11 mouse cellular contexts compared by ENCODE assay signal in genomic region chr5:34520458-34521209, GRCm38 (mm10). TPM values are rescaled to one million over a fixed set of nuclear protein-coding genes. Genes with fewer than 3 reads are reported as not detected.
DNase-seq lines count a peak whose midpoint lies in the region; ATAC-seq lines count a peak whose summit lies in the region.
"Had no signal": no experiment of that assay in that cellular context is flagged by ENCODE, and none has a peak within 500 bp of the region (broad histone marks: within the 10 kb centered on the region; RNA-seq: fewer than 3 reads in every experiment).

No protein-coding gene starts in this region.

- no peak overlapping the region for H3K9ac ChIP-seq in heart, embryonic 11.5 days (ENCODE audit: low read depth, low read length)

- no peaks in the 10 kb centered on the region for H3K27me3 ChIP-seq in heart, embryonic 11.5 days (ENCODE audit: control insufficient read depth, insufficient read depth, low read length)

- H3K36me3 ChIP-seq in heart, embryonic 11.5 days (ENCODE audit: control insufficient read depth, insufficient read depth, low read length): no peaks in the 10 kb centered on the region

- 0 out of 2 replicates have a peak overlapping the region, but pooled peaks have one; percentile 58 for H3K27ac ChIP-seq in heart, embryonic 11.5 days (ENCODE audit: low read depth, low read length)

- no peak overlapping the region for H3K4me3 ChIP-seq in heart, embryonic 11.5 days (ENCODE audit: low read depth, low read length)
- H3K4me3 ChIP-seq: erythroblast, embryonic 14.5 days had no signal

- no peaks in the 10 kb centered on the region for H3K9me3 ChIP-seq in heart, embryonic 11.5 days (replicated peaks; ENCODE audit: control insufficient read depth, low read length)

- intact Hi-C loops in heart, postnatal 25 days (cut with DNase I): no loop called here
- intact Hi-C loops in gastrocnemius, postnatal 36 days (cut with DNase I): loop anchor here (5.0 kb wide), 1 partner anchor 117 kb away; the partner anchor contains the start of gene Mfsd10
- intact Hi-C loops in left cerebral cortex, postnatal 25 days (cut with DNase I): no loop called here

- no peak overlapping the region for H3K4me2 ChIP-seq in heart, embryonic 11.5 days

- no peak for ATAC-seq in heart, embryonic 11.5 days (replicated peaks; ENCODE audit: insufficient number of reproducible peaks, low FRiP score, low TSS enrichment)
- ATAC-seq in hematopoietic stem cell, adult 5-6 weeks (replicated peaks in 1 of 2; ENCODE audit: insufficient read depth in 1 of 2, low FRiP score in 2 of 2, low TSS enrichment in 1 of 2, low read depth in 1 of 2, poor library complexity in 2 of 2, severe bottlenecking in 2 of 2): peak; percentile 18 to 49; a peak in 2 of 4 replicates
- peak; percentile 37 for ATAC-seq in monocyte, adult 5-6 weeks (replicated peaks; ENCODE audit: insufficient number of reproducible peaks, low FRiP score, low TSS enrichment, poor library complexity, severe bottlenecking)

- no peak for DNase-seq in heart, postnatal 25 days (ENCODE audit: low spot score)
- peak; percentile 57 for DNase-seq in A20 (ENCODE audit: low read depth, low spot score)
- DNase-seq in gastrocnemius, postnatal 36 days: no peak
- DNase-seq in left cerebral cortex, postnatal 25 days (ENCODE audit: low spot score in 2 of 2): no peak
- no peak for DNase-seq in cerebellum, postnatal 14 days
- DNase-seq: cerebellum, postnatal 10 days; kidney, postnatal 10 days had no signal

- peaks cover 16% of the 10 kb centered on the region for H3K4me1 ChIP-seq in heart, embryonic 11.5 days (ENCODE audit: control insufficient read depth, insufficient read depth, low read length)

- 47% methylated on average over 11 of the region's 11 CpGs for WGBS in heart, embryonic 11.5 days (ENCODE audit: insufficient replicate concordance)

RNA-seq across cellular contexts. Expression of gene Sh3bp2, which starts 5.0 kb away (rescaled TPM):
- polyA plus RNA-seq in heart, embryonic 11.5 days (2014; fragmentation: Nextera tagmentation; extraction: Ambion mirVana): 4.2 and 5.2 TPM in 2 replicates
- total RNA-seq in heart, postnatal 25 days (2021): 1 to 10 TPM; 1.7 to 3.3 TPM
- total RNA-seq in hematopoietic stem cell, adult 5-6 weeks (2017): 22.6 and 23.4 TPM in 2 replicates
- total RNA-seq in monocyte, adult 5-6 weeks (2017): 80.1 to 108 TPM (median 88.7 TPM) in 3 replicates
- 1 to 10 TPM in 1 of 2 experiments, under 1 TPM in 1; 0.82 to 1.5 TPM for total RNA-seq in gastrocnemius, postnatal 36 days (2021)
- 1 to 10 TPM; 2.1 to 4.9 TPM for total RNA-seq in left cerebral cortex, postnatal 25 days (2021)

RNA-seq across cellular contexts. Expression of gene Tnip2, which starts 6.8 kb away (rescaled TPM):
- polyA plus RNA-seq in heart, embryonic 11.5 days (2014; fragmentation: Nextera tagmentation; extraction: Ambion mirVana): 12.7 and 14.2 TPM in 2 replicates
- 1 to 10 TPM; 6.3 to 7.2 TPM for total RNA-seq in heart, postnatal 25 days (2021)
- total RNA-seq in hematopoietic stem cell, adult 5-6 weeks (2017): 36.1 and 39.5 TPM in 2 replicates
- total RNA-seq in monocyte, adult 5-6 weeks (2017): 62.3 to 78.2 TPM (median 78.0 TPM) in 3 replicates
- 1 to 10 TPM; 3.0 to 3.2 TPM for total RNA-seq in gastrocnemius, postnatal 36 days (2021)
- 10 to 100 TPM; 13.0 to 13.1 TPM for total RNA-seq in left cerebral cortex, postnatal 25 days (2021)
- polyA plus RNA-seq: erythroblast, embryonic 14.5 days had no signal

RNA-seq across cellular contexts. Expression of gene Add1, which starts 52.8 kb away (rescaled TPM):
- 166 and 173 TPM in 2 replicates for polyA plus RNA-seq in heart, embryonic 11.5 days (2014; fragmentation: Nextera tagmentation; extraction: Ambion mirVana)
- total RNA-seq in heart, postnatal 25 days (2021): 100 to 1,000 TPM; 125 to 136 TPM
- total RNA-seq in hematopoietic stem cell, adult 5-6 weeks (2017): 130 and 184 TPM in 2 replicates
- total RNA-seq in monocyte, adult 5-6 weeks (2017): 174 to 248 TPM (median 209 TPM) in 3 replicates
- total RNA-seq in gastrocnemius, postnatal 36 days (2021): 10 to 100 TPM; 58.7 to 67.4 TPM
- 100 to 1,000 TPM; 415 to 423 TPM for total RNA-seq in left cerebral cortex, postnatal 25 days (2021)
